Mouse (Mus musculus) mouse trophoblast stem cell (cell line): ENCODE measurements around the gene Stip1.

Experiments
- in situ Hi-C, 2 experiments: fragments of 300-500 bp; cut with MseI, MboI; formaldehyde crosslinking; loops; 2 replicates in 1 of 2; 3 replicates in 1 of 2; pipeline ENCODE4 v1.15.1; 2025

The Stip1 gene

DNA sequence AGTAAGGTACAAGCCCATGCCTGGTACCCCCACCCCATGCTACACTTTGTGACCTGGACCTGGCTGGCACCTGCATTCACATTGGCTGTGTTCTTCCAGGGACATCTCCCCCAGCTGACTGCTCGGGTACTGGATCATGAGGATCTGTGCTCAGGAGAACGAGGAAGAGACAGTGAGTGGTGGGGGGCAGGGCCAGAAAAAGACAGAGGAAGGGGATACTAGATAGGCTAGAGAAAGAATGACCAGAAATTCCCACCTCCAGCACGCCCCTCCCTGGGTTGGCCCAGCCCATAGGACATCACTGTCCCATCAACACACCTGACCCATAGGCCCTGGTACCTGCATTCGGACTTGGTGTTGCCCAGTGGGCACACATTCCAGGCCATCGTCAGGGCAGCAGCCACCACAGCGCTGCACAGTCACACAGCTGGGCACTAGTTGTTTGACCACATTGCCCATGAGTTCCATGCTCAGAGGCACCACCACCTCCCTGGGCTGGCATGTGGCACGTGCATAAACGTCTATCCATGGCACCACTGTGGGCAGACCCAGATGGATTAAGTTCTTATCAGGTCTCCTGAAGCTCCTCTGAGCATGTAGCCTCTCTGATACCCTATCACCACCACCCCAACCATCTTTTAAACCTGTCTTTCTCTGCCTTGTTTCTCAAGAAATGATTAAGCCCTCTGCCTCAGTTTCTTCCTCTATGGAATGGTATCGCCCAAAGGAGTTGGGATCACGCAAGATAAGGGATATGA, 53.6 kb downstream of the Stip1 start:
- in situ Hi-C loops = no loop called here

GRCm38 (mm10) chr19:6985300-6985699, 54.5 kb downstream of the Stip1 start:
- in situ Hi-C loops = no loop called here

- in situ Hi-C loops = no loop called here
These were observed 56.1 kb downstream of the Stip1 start for GRCm38 (mm10) chr19:6983621-6984020.

- in situ Hi-C loops = no loop called here
These were observed 58.3 kb downstream of the Stip1 start for GRCm38 (mm10) chr19:6981465-6981864.

GRCm38 (mm10) chr19:6980381-6981093, 59.2 kb downstream of the Stip1 start, which contains the start of gene Fkbp2:
Fkbp2 (minus strand) TSS chr19:6980501.
- in situ Hi-C loops = no loop called here

GRCm38 (mm10) chr19:6979486-6980380, 60.0 kb downstream of the Stip1 start:
- in situ Hi-C loops = no loop called here

- in situ Hi-C loops = no loop called here
These were observed 60.7 kb downstream of the Stip1 start for GRCm38 (mm10) chr19:6979001-6979479.

DNA sequence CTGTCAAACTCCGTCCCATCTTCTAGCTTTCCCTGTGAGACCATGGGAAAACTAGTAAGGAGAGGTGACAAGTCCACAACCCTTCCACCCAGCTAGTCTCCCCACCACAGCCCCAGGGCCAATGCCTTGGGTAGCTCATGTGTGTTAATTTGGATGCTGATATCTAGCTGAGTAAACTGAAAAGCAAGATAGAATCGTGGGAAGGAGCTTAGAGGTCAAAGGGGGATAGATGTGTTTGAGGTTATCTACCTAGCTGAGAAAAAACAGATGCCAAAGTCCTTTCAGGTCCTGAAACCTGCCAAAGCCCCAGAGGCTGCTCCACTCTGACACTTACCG, 61.2 kb downstream of the Stip1 start:
- in situ Hi-C loops = no loop called here

DNA sequence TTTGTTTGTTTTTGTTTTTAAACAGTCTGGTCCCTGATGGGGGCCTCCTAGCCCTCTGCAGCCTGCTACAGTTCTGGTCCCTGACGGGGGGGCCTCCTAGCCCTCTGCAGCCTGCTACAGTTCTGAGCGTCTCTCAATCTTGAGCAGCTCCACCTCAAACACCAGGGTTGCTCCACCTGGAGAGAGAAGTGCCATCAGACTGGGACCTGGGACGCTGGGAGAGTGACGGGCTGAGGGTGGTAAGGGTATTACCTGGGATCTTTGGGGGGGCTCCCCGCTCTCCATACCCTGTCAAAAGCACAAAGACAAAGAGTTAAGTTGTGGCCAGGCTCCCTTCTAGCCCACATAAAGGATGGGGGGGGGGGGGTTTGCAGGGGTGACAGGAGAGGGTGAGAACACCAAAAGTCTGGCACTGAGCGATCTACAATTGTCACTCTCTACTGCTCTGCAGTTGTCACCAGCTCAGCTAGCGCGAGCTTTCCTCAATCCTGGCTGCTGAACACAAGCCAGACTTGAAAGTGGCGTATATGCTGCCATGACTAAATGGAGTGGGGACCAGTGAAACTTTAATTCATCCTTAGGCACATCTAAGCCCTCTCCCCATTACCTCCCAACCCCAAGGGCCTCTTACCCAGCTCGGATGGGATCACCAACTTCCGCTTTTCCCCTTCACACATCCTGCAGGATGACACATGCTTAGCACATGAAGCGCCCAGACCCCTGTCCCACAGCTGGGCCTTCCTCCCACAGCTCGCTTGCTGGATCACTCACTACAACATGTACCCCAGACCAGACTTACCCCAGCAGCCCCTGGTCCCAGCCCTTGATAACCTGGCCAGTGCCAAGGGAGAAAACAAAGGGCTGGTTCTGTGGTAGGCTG, 61.8 kb downstream of the Stip1 start:
- in situ Hi-C loops = no loop called here

- in situ Hi-C loops = no loop called here
These were observed 63.9 kb downstream of the Stip1 start, which contains the start of gene Plcb3 for GRCm38 (mm10) chr19:6975537-6976521. Plcb3 (minus strand) TSS chr19:6976470.

DNA sequence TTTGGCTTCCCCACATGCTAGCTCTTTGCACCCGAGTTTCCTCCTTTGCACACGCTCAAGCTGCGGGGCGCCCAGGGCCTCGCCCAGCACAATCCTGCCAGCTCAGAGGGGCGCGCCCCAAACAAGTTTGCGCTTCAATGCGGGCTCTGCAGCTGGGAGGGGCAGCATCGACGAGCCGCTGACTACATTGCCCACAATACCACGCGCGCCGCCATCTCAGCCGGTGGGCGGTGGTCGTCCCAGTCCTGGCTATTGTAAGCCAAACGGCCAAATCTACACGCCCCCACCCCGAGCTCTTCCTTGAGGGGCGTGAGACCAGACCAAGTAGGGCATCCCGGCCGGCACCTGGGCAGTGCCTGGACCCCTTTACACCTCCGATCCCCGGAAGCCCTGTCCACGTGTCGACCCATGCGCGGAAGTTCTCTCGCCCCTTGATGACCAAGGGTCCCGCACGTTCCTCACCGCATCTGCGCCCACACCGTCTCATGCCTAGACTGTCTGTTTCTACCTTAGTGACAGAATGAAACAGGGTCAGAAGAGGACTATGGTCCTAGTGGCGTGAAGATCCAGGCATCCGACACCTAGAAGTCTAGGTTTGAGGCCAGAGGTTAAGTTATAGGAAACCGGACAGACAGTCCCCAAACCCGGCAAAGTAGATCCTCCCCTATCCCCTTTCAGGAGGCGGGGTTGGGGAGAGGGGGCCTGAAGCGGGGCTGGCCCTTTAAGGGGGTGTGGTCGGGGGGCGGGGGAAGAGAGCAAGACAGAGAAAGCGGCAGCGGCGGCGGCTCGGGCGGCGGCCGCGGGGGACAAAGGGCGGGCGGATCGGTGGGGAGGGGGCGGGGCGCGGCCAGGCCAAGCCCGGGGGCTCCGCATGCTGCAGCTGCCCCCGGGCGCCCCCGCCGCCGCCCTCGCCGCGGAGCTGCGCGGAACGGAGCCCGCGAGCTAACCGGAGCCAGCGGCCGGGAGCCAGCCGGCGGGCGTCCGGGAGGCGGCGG, 65.3 kb downstream of the Stip1 start, which contains the start of gene Ppp1r14b:
Gene Ppp1r14b (plus strand): TSS at position 758 of the 995 bp plus-strand sequence.
- in situ Hi-C loops = no loop called here

- in situ Hi-C loops = no loop called here
These were observed 66.1 kb downstream of the Stip1 start for GRCm38 (mm10) chr19:6973581-6974190.

GRCm38 (mm10) chr19:6972247-6972917, 67.4 kb downstream of the Stip1 start:
- in situ Hi-C loops = no loop called here

DNA sequence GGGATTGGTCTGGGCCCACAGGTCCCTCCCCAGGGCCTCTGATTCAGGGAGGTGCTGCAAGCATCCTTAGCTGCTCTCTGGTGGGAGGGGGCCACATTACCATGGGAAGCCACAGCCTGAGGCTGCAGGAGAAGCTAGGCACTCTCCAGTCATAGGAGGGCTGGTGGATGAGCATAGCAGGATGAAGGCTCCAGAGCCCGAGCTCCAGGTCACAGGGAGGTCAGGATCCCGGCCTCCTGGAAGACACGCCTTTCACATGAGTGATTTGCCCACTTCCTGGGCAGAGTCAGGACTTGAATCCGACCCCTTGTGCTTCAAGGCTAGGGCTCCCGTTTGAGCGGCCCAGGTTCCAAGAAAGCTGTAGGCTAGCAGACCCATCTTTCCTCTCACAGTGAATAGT, 68.1 kb downstream of the Stip1 start:
- in situ Hi-C loops = no loop called here
